Mouse (Mus musculus) heart, adult 9 months (tissue): ENCODE results near the gene Ksr1.

Experiments used
- DNase-seq, 2 experiments: peaks; one replicate each; pipeline ENCODE4 v3.0.0; 2022; ENCODE audit warnings: low spot score in 2 of 2

Ksr1 gene

DNA sequence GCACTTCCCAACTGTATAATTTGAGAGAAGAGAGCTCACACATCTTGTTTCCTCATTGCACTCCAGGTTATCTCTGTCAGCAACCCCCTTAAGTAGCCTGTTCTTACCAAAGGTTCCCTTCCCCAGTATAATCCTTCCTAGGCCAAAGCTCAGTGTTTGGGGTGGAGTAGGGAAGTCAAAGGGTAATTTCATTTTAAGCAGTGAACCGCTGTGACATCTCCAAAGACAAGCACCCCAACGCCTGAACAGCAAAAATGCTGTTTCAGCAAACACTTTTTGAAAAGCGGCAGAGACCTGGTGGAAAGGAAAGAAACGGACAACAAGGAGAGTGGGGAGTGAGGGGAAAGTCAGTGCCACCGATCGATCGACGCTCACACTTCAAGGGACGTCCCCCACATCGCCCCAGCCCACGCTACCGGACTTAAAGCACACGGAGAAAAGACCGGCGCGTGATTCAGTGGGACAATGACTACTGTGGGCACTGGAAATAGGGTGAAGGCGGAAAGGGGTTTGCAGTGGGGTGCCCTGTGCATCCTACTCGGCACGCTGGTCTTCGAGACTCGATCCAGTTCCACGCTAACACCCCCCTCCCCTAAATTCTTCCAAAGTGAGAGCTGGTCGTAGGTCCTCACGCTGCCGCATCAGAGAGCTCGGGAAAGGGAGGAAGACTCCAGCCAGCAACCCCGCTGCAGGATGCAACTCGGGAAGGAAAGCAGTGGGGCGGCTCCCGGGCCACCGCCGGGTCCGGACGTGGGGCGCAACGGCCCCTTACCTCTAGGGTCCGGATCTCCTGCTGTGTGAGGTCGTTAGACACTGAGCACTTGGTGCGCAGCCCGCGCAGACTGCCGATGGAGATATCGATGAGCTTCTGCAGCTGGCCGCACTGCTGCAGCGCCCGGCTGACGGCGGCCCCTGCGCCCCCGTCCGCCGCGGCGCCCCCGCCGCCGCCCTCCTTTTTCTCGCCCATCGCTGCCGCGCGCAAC is 633 bp downstream of the Ksr1 start:
- no peak for DNase-seq

- no peak for DNase-seq
Observed at GRCm38 (mm10) chr11:79144741-79145140, 1.5 kb downstream of the Ksr1 start.

- DNase-seq = no peak
Observed at GRCm38 (mm10) chr11:79144043-79144591, 2.1 kb downstream of the Ksr1 start.

DNA sequence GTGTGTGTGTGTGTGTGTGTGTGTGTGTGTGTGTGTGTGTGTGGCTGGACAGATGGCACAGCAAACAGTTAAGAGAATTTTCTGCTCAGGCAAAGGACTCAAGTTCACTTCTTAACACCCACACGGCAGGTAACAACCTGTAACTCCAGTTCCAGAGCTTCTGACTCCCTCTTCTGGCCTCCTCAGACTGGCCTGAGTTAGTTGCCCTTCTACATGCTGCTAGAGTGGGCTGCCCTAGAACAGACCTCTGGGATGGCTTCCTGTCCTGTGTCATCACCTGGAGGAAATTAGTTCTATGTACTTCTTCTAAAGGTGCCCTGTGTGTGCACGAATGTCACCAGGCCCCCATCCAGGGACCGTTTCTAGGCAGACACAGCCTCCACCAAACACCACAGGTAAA is 2.9 kb downstream of the Ksr1 start:
- DNase-seq = no peak

DNA sequence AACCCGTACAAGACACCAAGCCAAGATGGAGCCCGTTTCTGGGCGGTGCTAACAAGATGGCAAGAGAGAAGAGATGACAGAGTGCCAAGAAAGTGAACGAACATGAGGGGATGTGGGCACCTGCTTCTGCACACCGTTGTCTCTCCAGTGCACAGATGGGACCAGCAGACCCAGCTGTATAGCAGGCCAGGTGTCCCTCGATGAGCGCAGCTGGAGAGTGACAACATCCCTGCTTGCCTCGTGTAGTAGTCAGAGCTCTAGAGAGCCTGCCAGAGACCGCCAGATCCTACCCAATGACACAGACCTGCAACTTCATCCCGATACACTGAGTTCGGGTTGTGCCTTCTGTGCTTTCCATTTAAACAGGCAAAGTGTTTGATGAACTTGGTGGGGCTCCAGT is 3.8 kb downstream of the Ksr1 start:
- DNase-seq = no peak

DNA sequence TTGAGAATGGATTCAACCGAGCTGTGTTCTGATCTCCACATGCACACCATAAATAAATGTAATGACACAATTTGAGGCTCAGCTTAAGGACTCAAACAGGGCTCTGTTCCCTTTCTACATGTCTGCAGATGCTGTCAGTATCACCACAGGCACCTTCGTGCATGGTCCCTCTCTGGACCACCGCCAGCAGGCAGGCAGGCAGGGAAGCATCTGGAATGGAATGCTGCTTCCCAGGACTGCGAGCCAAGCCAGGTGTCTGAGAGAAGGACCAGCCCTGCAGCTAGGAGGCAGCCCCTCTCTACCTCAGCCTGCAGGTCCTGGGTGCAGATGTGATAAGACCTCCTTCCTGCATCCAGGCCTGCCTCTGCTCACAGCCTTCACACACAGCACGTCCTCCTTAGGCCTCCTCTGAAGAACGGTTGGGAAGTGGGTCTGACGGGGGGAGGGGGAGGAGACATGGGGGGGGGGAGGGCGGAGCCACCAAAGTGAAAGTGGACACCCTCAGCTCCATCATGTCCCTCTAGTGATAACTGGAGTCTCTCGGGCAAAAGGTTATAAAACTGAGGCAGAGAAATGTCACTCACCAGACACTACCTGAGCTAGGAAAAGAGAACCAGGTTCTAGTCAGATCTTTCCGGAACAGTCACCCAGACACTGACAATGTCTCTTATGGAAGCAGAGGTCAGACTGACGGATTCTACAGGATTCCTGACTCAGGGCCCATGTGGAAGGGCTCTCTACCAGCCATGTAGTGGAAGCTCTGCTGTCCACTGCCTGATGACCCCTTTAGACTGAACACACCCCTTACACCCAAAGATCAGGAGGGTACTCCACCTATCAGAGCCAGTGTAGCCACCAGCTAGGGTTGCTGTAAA is 4.7 kb downstream of the Ksr1 start:
- no peak for DNase-seq

DNA sequence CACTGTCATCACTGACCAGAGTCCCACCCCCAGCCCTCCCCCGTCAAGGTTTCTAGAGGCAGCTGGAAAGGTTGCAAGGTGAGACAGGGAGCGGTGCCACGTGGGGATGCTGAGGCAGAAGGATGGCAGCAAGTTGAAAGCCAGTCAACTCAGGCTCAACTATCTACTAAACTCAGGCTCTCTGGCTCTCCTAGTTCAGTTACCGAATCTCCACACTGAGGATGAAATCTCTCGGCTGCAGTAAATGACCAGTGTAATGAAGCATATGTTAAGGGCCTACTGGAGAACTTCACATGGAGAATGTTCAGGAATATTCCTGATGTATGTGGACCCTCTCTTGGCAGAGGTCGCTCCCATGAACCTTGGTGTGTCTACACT is 5.7 kb downstream of the Ksr1 start:
- DNase-seq = no peak

DNA sequence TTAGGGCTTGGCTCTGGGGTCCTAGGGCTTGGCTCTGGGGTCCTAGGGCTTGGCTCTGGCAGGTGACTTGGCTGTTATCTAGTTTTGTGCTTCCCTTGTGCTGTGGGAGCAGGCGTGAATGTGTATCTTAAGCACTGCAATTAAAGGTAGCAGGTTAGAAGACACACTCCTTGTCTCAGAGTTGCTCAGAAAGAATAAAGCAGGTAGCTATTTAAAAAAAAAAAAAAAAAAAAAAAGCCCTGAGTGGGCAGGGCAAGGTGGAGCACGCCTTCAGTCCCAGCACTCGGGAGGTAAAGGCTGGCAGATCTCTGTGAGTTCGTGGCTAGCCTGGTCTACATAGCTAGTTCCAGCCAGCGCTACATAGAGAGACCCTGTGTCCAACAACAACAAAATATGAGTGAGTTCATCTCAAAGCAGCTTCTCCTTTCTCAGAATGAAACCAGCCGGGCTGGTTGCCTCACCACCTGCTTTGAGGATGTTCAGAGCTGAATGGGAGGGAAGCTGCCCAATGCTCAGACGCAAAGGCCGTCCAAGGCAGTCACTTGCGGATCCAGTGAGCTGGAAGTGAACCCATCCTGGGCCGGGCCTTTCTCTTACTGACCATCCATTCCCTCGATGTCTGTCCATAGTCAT is 6.2 kb downstream of the Ksr1 start:
- DNase-seq = no peak

DNA sequence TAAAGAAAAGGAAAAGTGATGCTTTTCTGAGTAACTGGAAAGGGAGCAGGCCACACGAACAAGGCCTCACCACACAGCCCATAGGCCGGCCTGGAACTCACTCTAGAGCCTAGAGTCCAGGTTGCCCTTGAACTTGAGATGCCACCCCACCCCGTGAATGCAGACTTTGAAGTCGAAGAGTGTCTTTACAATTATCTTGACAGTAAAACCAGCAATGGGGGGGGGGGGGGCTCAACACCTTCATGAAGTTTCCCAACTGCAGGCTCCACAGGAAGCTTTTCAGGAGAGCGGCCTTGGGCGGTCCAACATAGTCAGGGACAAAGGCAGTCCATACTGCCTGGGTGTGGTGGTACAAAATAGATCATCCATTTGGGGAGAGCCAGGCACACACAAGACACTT is 7.6 kb downstream of the Ksr1 start:
- no peak for DNase-seq

DNA sequence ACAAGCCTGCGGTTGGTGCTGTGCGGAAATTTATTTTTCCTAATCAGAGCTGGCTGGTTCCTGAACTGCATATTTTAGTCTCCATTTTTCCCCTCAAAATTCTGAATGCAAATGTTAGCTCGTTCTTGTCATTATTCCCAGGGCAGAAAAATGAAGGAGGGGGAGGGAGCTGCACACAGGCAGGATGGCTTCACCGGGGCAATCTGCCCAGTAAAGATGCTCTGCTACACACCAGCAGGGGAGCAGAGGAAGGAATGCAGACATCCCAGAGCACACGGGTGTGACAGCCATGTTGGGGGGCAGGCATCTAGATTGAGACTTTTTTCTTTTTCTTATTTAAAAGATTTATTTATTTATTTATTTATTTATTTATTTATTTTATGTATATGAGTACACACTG is 9.0 kb downstream of the Ksr1 start:
- no peak for DNase-seq

GRCm38 (mm10) chr11:79135685-79136360 is 10.4 kb downstream of the Ksr1 start:
- DNase-seq = peak in 1 of 2 experiments; percentile 39

- DNase-seq = no peak
Observed at GRCm38 (mm10) chr11:79135105-79135503, 11.1 kb downstream of the Ksr1 start.

GRCm38 (mm10) chr11:79134416-79135104 is 11.6 kb downstream of the Ksr1 start:
- DNase-seq = no peak

DNA sequence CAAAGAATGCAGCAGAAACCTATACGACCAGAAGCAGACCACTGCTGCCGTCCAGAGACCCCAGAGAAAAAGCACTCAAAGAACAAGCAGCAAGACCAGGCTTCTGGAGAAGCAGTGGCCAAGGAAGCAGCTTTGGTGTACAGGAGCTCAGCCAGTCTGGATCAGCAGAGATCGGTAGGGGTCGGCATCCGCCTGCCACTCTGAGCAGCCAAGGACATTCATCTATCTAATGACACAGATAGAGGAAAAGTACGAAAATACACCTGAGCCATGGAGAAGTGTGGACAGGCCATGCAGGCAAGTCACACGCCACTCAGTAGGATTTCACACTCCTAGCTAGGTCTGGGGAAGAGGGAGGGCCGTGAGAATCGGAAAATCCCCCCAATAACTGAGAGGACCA is 12.2 kb downstream of the Ksr1 start:
- DNase-seq = no peak

DNA sequence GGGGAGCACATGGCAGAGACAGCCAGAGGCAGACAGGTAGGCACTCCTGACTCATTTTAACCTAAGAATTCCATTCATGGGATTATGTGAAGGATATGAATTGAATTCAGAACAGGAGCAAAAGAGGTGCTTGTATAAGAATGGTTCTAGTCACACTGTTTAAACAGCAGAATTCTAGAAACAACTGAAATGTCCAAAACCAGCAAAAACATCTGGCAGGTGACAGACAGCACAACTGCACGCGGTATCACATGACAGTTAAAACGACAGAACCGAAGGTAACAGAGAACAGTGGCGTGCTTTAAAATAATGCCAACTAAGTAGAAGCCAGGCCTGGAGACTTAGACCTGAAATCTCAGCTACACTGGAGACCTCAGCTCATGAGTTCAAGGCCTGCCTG is 13.2 kb downstream of the Ksr1 start:
- no peak for DNase-seq

DNA sequence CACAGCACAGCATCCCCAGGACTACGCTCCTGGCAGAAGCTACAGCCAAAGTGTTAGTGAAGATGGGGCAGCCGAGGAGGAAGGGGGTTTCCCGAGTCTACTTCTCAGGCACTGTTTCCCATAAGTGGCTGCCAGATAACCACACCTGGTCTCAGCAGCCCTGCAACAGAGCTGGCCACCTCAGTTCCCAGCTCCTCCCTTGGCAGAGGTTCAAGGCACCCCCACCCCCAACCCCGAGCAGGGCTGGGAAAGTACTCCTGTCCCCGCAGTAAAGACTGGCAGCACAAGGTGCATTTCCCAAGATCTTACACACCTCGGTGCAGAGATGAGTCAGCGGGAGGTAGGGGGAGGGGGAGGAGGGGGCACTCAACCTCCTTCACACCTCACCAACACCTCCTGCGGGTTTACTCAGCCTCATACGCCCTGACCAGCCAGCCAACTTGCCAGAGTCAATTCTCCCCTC is 14.2 kb downstream of the Ksr1 start:
- no peak for DNase-seq

DNA sequence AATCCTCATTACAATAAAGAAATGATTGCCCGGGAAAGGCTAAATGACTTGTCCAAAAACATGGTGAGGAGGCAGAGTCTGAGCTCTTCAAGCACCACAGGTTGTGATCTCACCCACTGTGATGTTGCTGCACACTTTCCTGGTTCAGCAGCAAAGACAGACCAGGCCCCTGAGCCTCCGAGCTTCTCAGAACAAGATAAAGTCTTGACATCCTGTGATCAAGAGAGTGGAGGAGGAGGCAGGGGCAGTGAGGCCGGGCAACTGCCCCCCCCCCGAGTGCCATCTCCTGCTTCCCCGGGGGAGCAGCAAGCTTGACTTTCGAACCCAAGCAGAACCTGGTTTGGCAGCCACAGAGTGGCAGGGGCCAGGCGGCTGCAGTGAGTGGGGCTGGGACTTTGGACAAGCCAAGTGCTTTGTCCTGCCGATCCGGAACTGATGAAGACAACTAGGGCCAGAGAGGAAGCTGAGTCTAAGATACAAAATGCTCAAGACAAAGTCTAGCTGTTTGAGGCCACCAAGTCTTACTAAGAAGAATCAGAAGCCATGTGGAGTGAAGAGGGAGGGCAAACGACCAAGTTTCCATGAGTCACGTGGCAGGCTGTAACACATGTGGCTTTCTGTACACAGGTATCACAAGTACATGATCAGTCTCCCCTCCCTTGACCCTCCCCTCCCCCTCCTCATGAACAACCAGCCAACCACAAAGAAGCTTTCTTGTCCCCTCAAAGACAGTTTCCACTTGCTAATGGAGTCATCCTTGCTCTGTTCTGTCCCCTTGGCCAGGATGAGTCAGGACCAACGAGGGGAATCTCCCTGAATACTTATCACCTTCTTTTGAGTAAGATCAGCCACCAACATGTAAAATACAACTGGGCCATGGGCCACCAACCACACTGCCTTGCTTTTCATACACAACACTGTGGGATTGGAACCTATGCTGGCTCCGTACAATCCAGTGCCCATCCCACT is 16.5 kb downstream of the Ksr1 start:
- DNase-seq = no peak

DNA sequence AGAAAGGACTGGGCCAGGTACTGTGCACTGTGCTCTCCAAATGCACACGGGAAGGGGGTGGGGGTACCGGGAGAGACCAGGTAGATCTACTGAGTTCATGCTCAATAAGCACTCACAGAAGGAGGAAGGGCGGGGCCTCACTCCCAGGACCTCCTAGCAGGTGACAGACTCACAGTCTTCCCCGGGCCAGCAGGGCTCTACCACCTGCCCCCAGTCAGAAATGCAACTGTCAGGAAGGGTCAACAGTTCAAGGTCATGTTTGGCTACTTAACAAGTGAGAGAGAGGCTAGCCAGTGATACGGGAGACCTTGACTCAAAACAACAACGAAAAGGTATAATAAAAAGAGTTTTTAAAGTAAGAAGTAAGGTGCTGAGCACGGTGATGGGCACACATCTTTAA is 18.0 kb downstream of the Ksr1 start:
- no peak for DNase-seq

DNA sequence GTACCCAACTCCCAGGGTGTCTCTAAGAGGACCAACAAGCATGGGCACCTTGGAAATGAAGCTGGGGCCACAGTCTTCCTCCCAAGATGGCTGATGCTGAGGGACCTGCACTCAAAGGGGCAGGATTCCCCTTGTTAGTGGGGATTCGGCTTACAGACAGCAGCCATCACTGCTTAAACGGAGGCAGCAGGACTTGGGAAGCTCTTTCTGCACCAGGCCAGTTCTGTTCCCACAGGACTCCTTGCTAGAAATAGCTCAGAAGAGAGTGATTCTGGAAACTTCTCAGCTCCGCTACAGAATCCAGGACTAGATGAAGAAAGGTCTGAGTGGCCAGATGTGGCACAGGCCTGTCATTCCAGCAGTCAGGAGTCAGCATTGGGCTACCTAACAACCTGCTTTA is 19.2 kb downstream of the Ksr1 start:
- peak in 1 of 2 experiments; percentile 38 for DNase-seq
